ENCODE assay signal across 8 mouse cellular contexts in genomic region chr7:27284865-27285697, GRCm38 (mm10). TPM values are rescaled to one million over a fixed set of nuclear protein-coding genes. Genes with fewer than 3 reads are reported as not detected.
DNase-seq lines count a peak whose midpoint lies in the region; ATAC-seq lines count a peak whose summit lies in the region.

No protein-coding gene starts in this region.

- WGBS in forebrain, embryonic 16.5 days = under 1% methylated on average over 28 of the region's 28 CpGs
- 1% methylated on average over 28 of the region's 28 CpGs for WGBS in limb, embryonic 15.5 days
- WGBS in midbrain, embryonic 14.5 days = 1% methylated on average over 28 of the region's 28 CpGs

- no peak overlapping the region for H3K27ac ChIP-seq in forebrain, embryonic 16.5 days (ENCODE audit: low read length)
- H3K27ac ChIP-seq in limb, embryonic 15.5 days = no peak overlapping the region
- no peak overlapping the region for H3K27ac ChIP-seq in midbrain, embryonic 14.5 days (replicated peaks; ENCODE audit: low read depth, low read length)

- no peaks in the 10 kb centered on the region for H3K27me3 ChIP-seq in forebrain, embryonic 16.5 days (replicated peaks; ENCODE audit: control insufficient read depth, insufficient read depth, low read length)
- peaks cover 8% of the 10 kb centered on the region; the same call in 1 of the 2 replicates for H3K27me3 ChIP-seq in limb, embryonic 15.5 days
- H3K27me3 ChIP-seq in midbrain, embryonic 14.5 days (ENCODE audit: control insufficient read depth, insufficient read depth, low read length) = no peaks in the 10 kb centered on the region

- H3K4me2 ChIP-seq in forebrain, embryonic 16.5 days (ENCODE audit: low read length) = peak overlapping the region; percentile 6
- peak overlapping the region; percentile 25 for H3K4me2 ChIP-seq in limb, embryonic 15.5 days
- H3K4me2 ChIP-seq in midbrain, embryonic 14.5 days (ENCODE audit: low read length) = peak overlapping the region; percentile 23

- no peaks in the 10 kb centered on the region for H3K4me1 ChIP-seq in forebrain, embryonic 16.5 days (replicated peaks; ENCODE audit: control insufficient read depth, insufficient read depth, low read length)
- H3K4me1 ChIP-seq in limb, embryonic 15.5 days = peaks cover 12% of the 10 kb centered on the region
- H3K4me1 ChIP-seq in midbrain, embryonic 14.5 days (ENCODE audit: control insufficient read depth, insufficient read depth, low read length) = no peaks in the 10 kb centered on the region

- no peak overlapping the region for H3K4me3 ChIP-seq in forebrain, embryonic 16.5 days (replicated peaks; ENCODE audit: low read length)
- H3K4me3 ChIP-seq in limb, embryonic 15.5 days = peak overlapping the region; percentile 19
- H3K4me3 ChIP-seq in midbrain, embryonic 14.5 days (replicated peaks; ENCODE audit: low read depth, low read length) = no peak overlapping the region

- H3K36me3 ChIP-seq in forebrain, embryonic 16.5 days (ENCODE audit: control insufficient read depth, insufficient read depth) = peaks cover 16% of the 10 kb centered on the region; the same call in 1 of the 2 replicates
- H3K36me3 ChIP-seq in limb, embryonic 15.5 days = peaks cover 23% of the 10 kb centered on the region
- H3K36me3 ChIP-seq in midbrain, embryonic 14.5 days (ENCODE audit: control insufficient read depth, insufficient read depth, low read length) = peaks cover 29% of the 10 kb centered on the region

- DNase-seq in CD4-positive, CD25-positive, alpha-beta regulatory T cell, adult 2 months (ENCODE audit: low read depth, low spot score) = peak; percentile 52
- peak; percentile 90 for DNase-seq in WW6 (ENCODE audit: low read depth, low spot score)
- DNase-seq in heart, postnatal 4 days = peak; percentile 71
- DNase-seq in midbrain, embryonic 14.5 days = peak; percentile 50
- peak; percentile 48 for DNase-seq in thymus, postnatal 14 days

- no peak overlapping the region for H3K9ac ChIP-seq in forebrain, embryonic 16.5 days (replicated peaks; ENCODE audit: low read depth, low read length)
- H3K9ac ChIP-seq in limb, embryonic 15.5 days = no peak overlapping the region
- H3K9ac ChIP-seq in midbrain, embryonic 14.5 days (replicated peaks; ENCODE audit: low read length) = peak overlapping the region; percentile 9; the same call in 1 of the 2 replicates

- no peak for ATAC-seq in CD4-positive, CD25-positive, alpha-beta regulatory T cell, adult 4 months
- peak; percentile 56 for ATAC-seq in forebrain, embryonic 16.5 days
- ATAC-seq in limb, embryonic 15.5 days (ENCODE audit: insufficient number of reproducible peaks, low FRiP score, low TSS enrichment, low read depth) = peak; percentile 30; the same call in 1 of the 2 replicates
- ATAC-seq in midbrain, embryonic 14.5 days (ENCODE audit: low FRiP score, low TSS enrichment) = peak; percentile 20; the same call in 1 of the 2 replicates

- H3K9me3 ChIP-seq in forebrain, embryonic 16.5 days (ENCODE audit: control insufficient read depth, low read length) = no peaks in the 10 kb centered on the region
- H3K9me3 ChIP-seq in limb, embryonic 15.5 days = no peaks in the 10 kb centered on the region
- no peaks in the 10 kb centered on the region for H3K9me3 ChIP-seq in midbrain, embryonic 14.5 days (ENCODE audit: control insufficient read depth, low read length)

RNA-seq across cellular contexts. Expression of gene Numbl, which starts 26.8 kb away (rescaled TPM):
- polyA plus RNA-seq in CD4-positive, CD25-positive, alpha-beta regulatory T cell, adult 4 months (2017; shearing (Covaris generic)) = under 1 TPM; 0.11 to 0.25 TPM
- 42.2 and 43.3 TPM in 2 replicates for polyA plus RNA-seq in forebrain, embryonic 16.5 days (2015; fragmentation: Nextera tagmentation; extraction: Ambion mirVana)
- total RNA-seq in heart, postnatal 4 days (2021) = 10 to 100 TPM; 11.5 to 12.1 TPM
- 38.9 and 41.7 TPM in 2 replicates for polyA plus RNA-seq in limb, embryonic 15.5 days (2015; fragmentation: Nextera tagmentation; extraction: Ambion mirVana)
- 33.7 and 50.1 TPM in 2 replicates for polyA plus RNA-seq in midbrain, embryonic 14.5 days (2014; fragmentation: Nextera tagmentation; extraction: Ambion mirVana)

RNA-seq across cellular contexts. Expression of gene Coq8b, which starts 52.3 kb away (rescaled TPM):
- polyA plus RNA-seq in CD4-positive, CD25-positive, alpha-beta regulatory T cell, adult 4 months (2017; shearing (Covaris generic)) = 10 to 100 TPM in 1 of 2 experiments, 1 to 10 TPM in 1; 8.7 to 10.8 TPM
- polyA plus RNA-seq in forebrain, embryonic 16.5 days (2015; fragmentation: Nextera tagmentation; extraction: Ambion mirVana) = 26.3 and 27.2 TPM in 2 replicates
- 10 to 100 TPM; 10.2 to 11.2 TPM for total RNA-seq in heart, postnatal 4 days (2021)
- 21.0 and 22.3 TPM in 2 replicates for polyA plus RNA-seq in limb, embryonic 15.5 days (2015; fragmentation: Nextera tagmentation; extraction: Ambion mirVana)
- polyA plus RNA-seq in midbrain, embryonic 14.5 days (2014; fragmentation: Nextera tagmentation; extraction: Ambion mirVana) = 19.8 and 22.6 TPM in 2 replicates

RNA-seq across cellular contexts. Expression of gene Ltbp4, which starts 52.4 kb away (rescaled TPM):
- polyA plus RNA-seq in CD4-positive, CD25-positive, alpha-beta regulatory T cell, adult 4 months (2017; shearing (Covaris generic)) = 1 to 10 TPM in 1 of 2 experiments, under 1 TPM in 1; 0.77 to 2.0 TPM
- polyA plus RNA-seq in forebrain, embryonic 16.5 days (2015; fragmentation: Nextera tagmentation; extraction: Ambion mirVana) = 13.3 and 18.2 TPM in 2 replicates
- 100 to 1,000 TPM; 238 to 255 TPM for total RNA-seq in heart, postnatal 4 days (2021)
- polyA plus RNA-seq in limb, embryonic 15.5 days (2015; fragmentation: Nextera tagmentation; extraction: Ambion mirVana) = 66.0 and 74.2 TPM in 2 replicates
- polyA plus RNA-seq in midbrain, embryonic 14.5 days (2014; fragmentation: Nextera tagmentation; extraction: Ambion mirVana) = 6.4 and 7.4 TPM in 2 replicates

RNA-seq across cellular contexts. Expression of gene Itpkc, which starts 56.6 kb away (rescaled TPM):
- polyA plus RNA-seq in CD4-positive, CD25-positive, alpha-beta regulatory T cell, adult 4 months (2017; shearing (Covaris generic)) = 1 to 10 TPM; 1.9 to 2.5 TPM
- 6.2 and 6.4 TPM in 2 replicates for polyA plus RNA-seq in forebrain, embryonic 16.5 days (2015; fragmentation: Nextera tagmentation; extraction: Ambion mirVana)
- 1 to 10 TPM; 4.6 to 5.3 TPM for total RNA-seq in heart, postnatal 4 days (2021)
- polyA plus RNA-seq in limb, embryonic 15.5 days (2015; fragmentation: Nextera tagmentation; extraction: Ambion mirVana) = 11.6 and 12.1 TPM in 2 replicates
- 7.3 and 7.4 TPM in 2 replicates for polyA plus RNA-seq in midbrain, embryonic 14.5 days (2014; fragmentation: Nextera tagmentation; extraction: Ambion mirVana)

Comparison
In these comparisons a context has a peak if more than half of its experiments do, and no peak if none do; other contexts are left out.
1. RNA of gene Numbl, which starts 26.8 kb away (polyA plus RNA-seq): 42.2 to 43.3 TPM in forebrain, embryonic 16.5 days, 38.9 to 41.7 TPM in limb, embryonic 15.5 days and 33.7 to 50.1 TPM in midbrain, embryonic 14.5 days; 0.11 to 0.25 TPM in CD4-positive, CD25-positive, alpha-beta regulatory T cell, adult 4 months; every median in the first group is over 10 times any median in the second.
2. Peak in every context shown above with its lines, with median percentiles within 50 percentile points of each other: DNase-seq and H3K4me2 ChIP-seq.